11 mouse cellular contexts compared by ENCODE assay signal in genomic region chr5:65489830-65490229, GRCm38 (mm10). TPM values are rescaled to one million over a fixed set of nuclear protein-coding genes. Genes with fewer than 3 reads are reported as not detected.
DNase-seq lines count a peak whose midpoint lies in the region; ATAC-seq and TF ChIP-seq lines count a peak whose summit lies in the region.
"Had no signal": no experiment of that assay in that cellular context is flagged by ENCODE, and none has a peak within 500 bp of the region (broad histone marks: within the 10 kb centered on the region; RNA-seq: fewer than 3 reads in every experiment).

No protein-coding gene starts in this region.

- no peaks in the 10 kb centered on the region for H3K27me3 ChIP-seq in lung, embryonic 14.5 days (ENCODE audit: insufficient read depth, low read length)
- H3K27me3 ChIP-seq: intestine, embryonic 15.5 days had no signal

- no peak for TF ChIP-seq CTCF in gastrocnemius, adult 2 months (IDR thresholded peaks at IDR 0.05)
- no peak for TF ChIP-seq CTCF in bone marrow, adult 2 months (IDR thresholded peaks at IDR 0.05; ENCODE audit: control insufficient read depth, insufficient read depth, low read length)
- no peak for TF ChIP-seq CTCF in lung, embryonic 14.5 days (IDR thresholded peaks at IDR 0.05; ENCODE audit: low read depth)

- DNase-seq in gastrocnemius, adult 2 months = no peak
- no peak for DNase-seq in gastrocnemius, postnatal 4 days (ENCODE audit: low spot score in 2 of 2)
- peak; percentile 36 for DNase-seq in 3134 (ENCODE audit: extremely low read depth, insufficient read length, low spot score)
- peak; percentile 84 for DNase-seq in lung, embryonic 14.5 days
- DNase-seq in thymus, postnatal 0 days (ENCODE audit: low spot score) = no peak
- DNase-seq in adrenal gland, postnatal 14 days = no peak
- DNase-seq in layer of hippocampus, postnatal 10 days (ENCODE audit: low spot score in 2 of 2) = no peak
- DNase-seq: adrenal gland, postnatal 36 days; forebrain, postnatal 0 days had no signal

- H3K27ac ChIP-seq in gastrocnemius, adult 2 months = peak overlapping the region; percentile 99
- peak overlapping the region; percentile 54 for H3K27ac ChIP-seq in bone marrow, adult 2 months (ENCODE audit: control insufficient read depth, insufficient read depth, low read depth, low read length, poor library complexity)
- no peak overlapping the region for H3K27ac ChIP-seq in lung, embryonic 14.5 days (ENCODE audit: low read depth)
- H3K27ac ChIP-seq: intestine, embryonic 15.5 days had no signal

- H3K4me3 ChIP-seq in gastrocnemius, adult 2 months = peak overlapping the region; percentile 42
- no peak overlapping the region for H3K4me3 ChIP-seq in bone marrow, adult 2 months (replicated peaks; ENCODE audit: control insufficient read depth, low read depth, low read length)
- H3K4me3 ChIP-seq in lung, embryonic 14.5 days (ENCODE audit: low read depth, low read length) = no peak overlapping the region
- H3K4me3 ChIP-seq: intestine, embryonic 15.5 days had no signal

- no peaks in the 10 kb centered on the region for H3K9me3 ChIP-seq in lung, embryonic 14.5 days (ENCODE audit: low read depth, low read length)
- H3K9me3 ChIP-seq: intestine, embryonic 15.5 days had no signal

- peaks cover 5% of the 10 kb centered on the region for H3K4me1 ChIP-seq in bone marrow, adult 2 months (ENCODE audit: control insufficient read depth, insufficient read depth, low read length)
- peaks cover 11% of the 10 kb centered on the region for H3K4me1 ChIP-seq in lung, embryonic 14.5 days (ENCODE audit: insufficient read depth)

- ATAC-seq in lung, embryonic 14.5 days (ENCODE audit: insufficient read depth) = no peak
- ATAC-seq: forebrain, postnatal 0 days; intestine, embryonic 15.5 days had no signal

- intact Hi-C loops in gastrocnemius, adult 2 months (cut with DNase I) = loop anchor here (5.0 kb wide), 3 partner anchors 47 to 207 kb away; partner anchors contain the start of genes Lias, Pds5a, Rpl9 and Smim14

- WGBS in bone marrow, adult 2 months = 16% methylated on average over 4 of the region's 4 CpGs
- WGBS in lung, embryonic 14.5 days = 51% methylated on average over 4 of the region's 4 CpGs

- H3K4me2 ChIP-seq in lung, embryonic 14.5 days = no peak overlapping the region
- H3K4me2 ChIP-seq: intestine, embryonic 15.5 days had no signal

- no peak for TF ChIP-seq POLR2A in bone marrow, adult 2 months (IDR thresholded peaks at IDR 0.05; ENCODE audit: borderline replicate concordance, control insufficient read depth, low read depth, low read length)

- H3K9ac ChIP-seq in lung, embryonic 14.5 days = no peak overlapping the region
- H3K9ac ChIP-seq: forebrain, postnatal 0 days; intestine, embryonic 15.5 days had no signal

- H3K36me3 ChIP-seq in lung, embryonic 14.5 days (ENCODE audit: insufficient read depth) = no peaks in the 10 kb centered on the region
- H3K36me3 ChIP-seq: intestine, embryonic 15.5 days had no signal

RNA-seq across cellular contexts. Expression of gene Gm43552, which starts 2.8 kb away (rescaled TPM):
- total RNA-seq in gastrocnemius, adult 2 months (2021) = not detected
- total RNA-seq in gastrocnemius, postnatal 4 days (2021) = 1 to 10 TPM in 1 of 2 experiments, not detected in 1; 3.0 TPM
- not detected in 2 replicates for polyA plus RNA-seq in bone marrow, adult 2 months (2011; ENCODE audit: insufficient read depth, insufficient read length, low replicate concordance, missing spikeins)
- polyA plus RNA-seq in lung, embryonic 14.5 days (2014; fragmentation: Nextera tagmentation; extraction: Ambion mirVana) = not detected in 2 replicates
- 0.72 and 1.3 TPM in 2 replicates for polyA plus RNA-seq in thymus, postnatal 0 days (2015; fragmentation: Nextera tagmentation; extraction: Ambion mirVana)
- not detected in 2 replicates for total RNA-seq in adrenal gland, postnatal 14 days (2021)
- total RNA-seq in layer of hippocampus, postnatal 10 days (2021) = not detected
- total RNA-seq: forebrain, postnatal 0 days had no signal
- polyA plus RNA-seq: forebrain, postnatal 0 days; intestine, embryonic 15.5 days had no signal

RNA-seq across cellular contexts. Expression of gene Smim14, which starts 47.2 kb away (rescaled TPM):
- 10 to 100 TPM; 39.2 to 41.7 TPM for total RNA-seq in gastrocnemius, adult 2 months (2021)
- total RNA-seq in gastrocnemius, postnatal 4 days (2021) = 10 to 100 TPM; 63.6 to 70.2 TPM
- polyA plus RNA-seq in bone marrow, adult 2 months (2011; ENCODE audit: insufficient read depth, insufficient read length, low replicate concordance, missing spikeins) = 58.2 and 62.7 TPM in 2 replicates
- polyA plus RNA-seq in lung, embryonic 14.5 days (2014; fragmentation: Nextera tagmentation; extraction: Ambion mirVana) = 83.0 and 91.2 TPM in 2 replicates
- polyA plus RNA-seq in thymus, postnatal 0 days (2015; fragmentation: Nextera tagmentation; extraction: Ambion mirVana) = 218 and 226 TPM in 2 replicates
- total RNA-seq in adrenal gland, postnatal 14 days (2021) = 133 and 149 TPM in 2 replicates
- total RNA-seq in layer of hippocampus, postnatal 10 days (2021) = 100 to 1,000 TPM; 141 to 152 TPM

RNA-seq across cellular contexts. Expression of gene Ube2k, which starts 47.2 kb away (rescaled TPM):
- 10 to 100 TPM; 62.1 to 65.9 TPM for total RNA-seq in gastrocnemius, adult 2 months (2021)
- 10 to 100 TPM; 77.9 to 88.6 TPM for total RNA-seq in gastrocnemius, postnatal 4 days (2021)
- 81.6 and 126 TPM in 2 replicates for polyA plus RNA-seq in bone marrow, adult 2 months (2011; ENCODE audit: insufficient read depth, insufficient read length, low replicate concordance, missing spikeins)
- polyA plus RNA-seq in lung, embryonic 14.5 days (2014; fragmentation: Nextera tagmentation; extraction: Ambion mirVana) = 132 TPM in 2 replicates
- 157 and 164 TPM in 2 replicates for polyA plus RNA-seq in thymus, postnatal 0 days (2015; fragmentation: Nextera tagmentation; extraction: Ambion mirVana)
- total RNA-seq in adrenal gland, postnatal 14 days (2021) = 107 and 112 TPM in 2 replicates
- total RNA-seq in layer of hippocampus, postnatal 10 days (2021) = 100 to 1,000 TPM; 140 to 150 TPM

RNA-seq across cellular contexts. Expression of gene Ugdh, which starts 54.1 kb away (rescaled TPM):
- 10 to 100 TPM in 1 of 2 experiments, 1 to 10 TPM in 1; 5.8 to 12.0 TPM for total RNA-seq in gastrocnemius, adult 2 months (2021)
- 10 to 100 TPM; 40.8 to 41.9 TPM for total RNA-seq in gastrocnemius, postnatal 4 days (2021)
- polyA plus RNA-seq in bone marrow, adult 2 months (2011; ENCODE audit: insufficient read depth, insufficient read length, low replicate concordance, missing spikeins) = 7.7 and 14.3 TPM in 2 replicates
- polyA plus RNA-seq in lung, embryonic 14.5 days (2014; fragmentation: Nextera tagmentation; extraction: Ambion mirVana) = 118 and 120 TPM in 2 replicates
- 57.7 and 58.2 TPM in 2 replicates for polyA plus RNA-seq in thymus, postnatal 0 days (2015; fragmentation: Nextera tagmentation; extraction: Ambion mirVana)
- total RNA-seq in adrenal gland, postnatal 14 days (2021) = 47.7 and 48.7 TPM in 2 replicates
- 10 to 100 TPM; 27.7 to 33.7 TPM for total RNA-seq in layer of hippocampus, postnatal 10 days (2021)

Comparison
In these comparisons a context has a peak if more than half of its experiments do, and no peak if none do; other contexts are left out.
1. DNase-seq: peak in 3134 (single experiment) and lung, embryonic 14.5 days (single experiment); none in gastrocnemius, adult 2 months (single experiment), gastrocnemius, postnatal 4 days (0 of 2), thymus, postnatal 0 days (single experiment), adrenal gland, postnatal 14 days (single experiment) and layer of hippocampus, postnatal 10 days (0 of 2).